8 mouse cellular contexts compared by ENCODE assay signal in the genomic region with DNA sequence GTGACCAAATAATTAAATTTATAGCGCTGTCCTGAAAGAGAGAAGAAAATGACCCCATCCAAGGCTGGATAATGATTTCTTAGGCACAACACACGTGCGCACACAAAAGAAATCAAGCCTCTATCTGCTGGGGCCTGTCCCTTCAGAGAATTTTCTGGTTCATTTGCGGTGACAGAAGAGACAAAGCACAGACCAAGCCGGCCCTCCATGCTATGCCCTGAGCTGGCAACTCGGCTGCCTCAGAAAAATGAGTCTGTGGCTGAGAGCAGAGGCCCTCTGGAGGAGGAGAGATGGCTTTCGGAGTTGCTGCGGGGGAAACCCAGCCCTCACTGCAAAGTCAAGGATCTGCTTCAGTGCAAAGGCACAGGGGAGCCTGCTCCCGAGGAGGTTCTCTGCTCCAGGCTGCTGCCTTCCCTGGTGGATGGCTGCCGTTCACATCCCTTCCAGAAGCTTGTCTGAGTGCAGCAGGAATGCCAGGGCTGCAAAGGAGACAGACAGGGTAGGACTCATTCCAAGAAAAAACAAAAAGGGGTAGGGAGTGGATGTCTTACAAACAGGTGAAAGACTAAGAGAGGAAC.
DNase-seq lines count a peak whose midpoint lies in the region; ATAC-seq and TF ChIP-seq lines count a peak whose summit lies in the region.
"Had no signal": no experiment of that assay in that cellular context is flagged by ENCODE, and none has a peak within 500 bp of the region (broad histone marks: within the 10 kb centered on the region; RNA-seq: fewer than 3 reads in every experiment).

No protein-coding gene starts in this region.

- H3K9me3 ChIP-seq in kidney, postnatal 0 days (replicated peaks; ENCODE audit: low read length), result no peaks in the 10 kb centered on the region
- H3K9me3 ChIP-seq in forebrain, embryonic 12.5 days, result 0 out of 2 replicates have a peak, but pooled peaks cover 3% of the 10 kb centered on the region
- no peaks in the 10 kb centered on the region for H3K9me3 ChIP-seq in limb, embryonic 11.5 days (ENCODE audit: control insufficient read depth, low read length)
- H3K9me3 ChIP-seq in stomach, embryonic 16.5 days (replicated peaks; ENCODE audit: control insufficient read depth, low read length), result 0 out of 2 replicates have a peak, but pooled peaks cover 5% of the 10 kb centered on the region

- 21% methylated on average over 10 of the region's 10 CpGs for WGBS in kidney, postnatal 0 days
- WGBS in forebrain, embryonic 12.5 days, result 2% methylated on average over 10 of the region's 10 CpGs
- WGBS in limb, embryonic 11.5 days, result 30% methylated on average over 10 of the region's 10 CpGs
- 33% methylated on average over 10 of the region's 10 CpGs for WGBS in stomach, embryonic 16.5 days

- H3K4me3 ChIP-seq in kidney, postnatal 0 days (replicated peaks; ENCODE audit: low read depth, low read length), result no peak overlapping the region
- no peak overlapping the region for H3K4me3 ChIP-seq in forebrain, embryonic 12.5 days (replicated peaks)
- H3K4me3 ChIP-seq in limb, embryonic 11.5 days (ENCODE audit: low read depth, low read length), result no peak overlapping the region
- no peak overlapping the region for H3K4me3 ChIP-seq in stomach, embryonic 16.5 days (replicated peaks; ENCODE audit: low read length)

- H3K4me1 ChIP-seq in kidney, postnatal 0 days (replicated peaks; ENCODE audit: insufficient read depth, low read length), result no peaks in the 10 kb centered on the region
- H3K4me1 ChIP-seq in forebrain, embryonic 12.5 days, result peaks cover 16% of the 10 kb centered on the region
- peaks cover 3% of the 10 kb centered on the region; the same call in 1 of the 2 replicates for H3K4me1 ChIP-seq in limb, embryonic 11.5 days (ENCODE audit: control insufficient read depth, insufficient read depth, low read length)
- no peaks in the 10 kb centered on the region for H3K4me1 ChIP-seq in stomach, embryonic 16.5 days (ENCODE audit: control insufficient read depth, insufficient read depth, low read length)

- peak; percentile 52 for DNase-seq in kidney, postnatal 0 days (ENCODE audit: low spot score)
- DNase-seq in kidney, adult 18-20 months, result no peak
- DNase-seq in limb, embryonic 11.5 days (ENCODE audit: low spot score), result peak; percentile 50
- DNase-seq in thymus, postnatal 36 days, result no peak
- DNase-seq in right cerebral cortex, postnatal 25 days, result no peak
- DNase-seq: kidney, adult 8-10 months had no signal

- ATAC-seq in kidney, postnatal 0 days (replicated peaks; ENCODE audit: low FRiP score, low read depth), result no peak
- peak; percentile 92 for ATAC-seq in forebrain, embryonic 12.5 days (ENCODE audit: low FRiP score)
- 0 out of 2 replicates have a peak, but pooled peaks have one; percentile 44 for ATAC-seq in limb, embryonic 11.5 days (ENCODE audit: insufficient number of reproducible peaks, low FRiP score, low TSS enrichment, low read depth)
- ATAC-seq in stomach, embryonic 16.5 days (ENCODE audit: insufficient read depth, low FRiP score), result no peak

- no peaks in the 10 kb centered on the region for H3K36me3 ChIP-seq in kidney, postnatal 0 days (ENCODE audit: insufficient read depth, low read length)
- H3K36me3 ChIP-seq in forebrain, embryonic 12.5 days (replicated peaks), result no peaks in the 10 kb centered on the region
- no peaks in the 10 kb centered on the region for H3K36me3 ChIP-seq in limb, embryonic 11.5 days (ENCODE audit: control insufficient read depth, insufficient read depth, low read length)
- no peaks in the 10 kb centered on the region for H3K36me3 ChIP-seq in stomach, embryonic 16.5 days (ENCODE audit: control insufficient read depth, insufficient read depth, low read length)

- no peak overlapping the region for H3K4me2 ChIP-seq in kidney, postnatal 0 days (ENCODE audit: low read length)
- peak overlapping the region; percentile 8; the same call in 1 of the 2 replicates for H3K4me2 ChIP-seq in forebrain, embryonic 12.5 days
- no peak overlapping the region for H3K4me2 ChIP-seq in limb, embryonic 11.5 days (ENCODE audit: low read depth, severe bottlenecking)
- no peak overlapping the region for H3K4me2 ChIP-seq in stomach, embryonic 16.5 days (ENCODE audit: low read depth, low read length)

- H3K27me3 ChIP-seq in kidney, postnatal 0 days (ENCODE audit: insufficient read depth, low read length), result no peaks in the 10 kb centered on the region
- H3K27me3 ChIP-seq in forebrain, embryonic 12.5 days, result peaks cover 31% of the 10 kb centered on the region
- H3K27me3 ChIP-seq in limb, embryonic 11.5 days (ENCODE audit: control insufficient read depth, insufficient read depth, low read length), result no peaks in the 10 kb centered on the region
- no peaks in the 10 kb centered on the region for H3K27me3 ChIP-seq in stomach, embryonic 16.5 days (ENCODE audit: control insufficient read depth, insufficient read depth, low read length)

- TF ChIP-seq CTCF in kidney, postnatal 0 days (IDR thresholded peaks at IDR 0.05; ENCODE audit: low read depth), result peak; percentile 22; the same call in 1 of the 2 replicates

- H3K27ac ChIP-seq in kidney, postnatal 0 days, result 0 out of 2 replicates have a peak overlapping the region, but pooled peaks have one; percentile 31
- peak overlapping the region; percentile 86 for H3K27ac ChIP-seq in forebrain, embryonic 12.5 days
- no peak overlapping the region for H3K27ac ChIP-seq in limb, embryonic 11.5 days (replicated peaks; ENCODE audit: low read depth, low read length)
- H3K27ac ChIP-seq in stomach, embryonic 16.5 days (ENCODE audit: low read length), result peak overlapping the region; percentile 33; the same call in 1 of the 2 replicates

- H3K9ac ChIP-seq in kidney, postnatal 0 days (ENCODE audit: low read depth, low read length), result no peak overlapping the region
- no peak overlapping the region for H3K9ac ChIP-seq in forebrain, embryonic 12.5 days
- H3K9ac ChIP-seq in limb, embryonic 11.5 days (ENCODE audit: low read length), result peak overlapping the region; percentile 30; the same call in 1 of the 2 replicates
- peak overlapping the region; percentile 35; the same call in 1 of the 2 replicates for H3K9ac ChIP-seq in stomach, embryonic 16.5 days (ENCODE audit: low read length)

Comparison
In these comparisons a context has a peak if more than half of its experiments do, and no peak if none do; other contexts are left out.
1. DNase-seq: peak in kidney, postnatal 0 days (single experiment) and limb, embryonic 11.5 days (single experiment); none in kidney, adult 18-20 months (single experiment), thymus, postnatal 36 days (0 of 2) and right cerebral cortex, postnatal 25 days (single experiment).
2. ATAC-seq: peak in forebrain, embryonic 12.5 days (single experiment) and limb, embryonic 11.5 days (single experiment); none in kidney, postnatal 0 days (single experiment) and stomach, embryonic 16.5 days (single experiment).
3. H3K9ac ChIP-seq: peak in limb, embryonic 11.5 days (single experiment) and stomach, embryonic 16.5 days (single experiment); none in kidney, postnatal 0 days (single experiment) and forebrain, embryonic 12.5 days (single experiment).